Mouse (Mus musculus) regulatory T cell (primary cell): Measurements from ENCODE around the gene Unc13c.

Experiments used
- in situ Hi-C: fragments of 300-600 bp; cut with MboI, MseI; formaldehyde crosslinking; loops from one replicate; pipeline ENCODE4 v1.15.1; 2025; ENCODE audit warnings: high pct_unique_total_duplicates

The Unc13c gene

DNA sequence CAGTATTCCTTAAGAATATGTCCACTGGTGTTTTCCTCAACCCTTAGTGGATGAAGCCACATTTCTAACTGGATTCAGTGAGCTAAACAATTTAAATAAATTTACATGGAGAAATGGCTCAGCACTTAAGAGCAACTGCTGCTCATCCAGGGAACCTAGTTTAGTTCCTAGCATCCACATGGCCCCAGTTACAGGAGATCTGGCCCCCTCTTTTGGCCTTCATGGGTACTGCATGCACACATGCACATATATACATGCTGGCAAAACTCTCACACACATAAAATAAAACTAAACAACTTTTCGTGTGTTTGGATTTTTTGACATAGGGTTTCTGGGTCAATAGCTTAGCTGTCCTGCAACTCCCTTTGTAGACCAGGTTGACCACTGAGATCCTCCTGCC is 330.6 kb downstream of the Unc13c start:
- in situ Hi-C loops: no loop called here

DNA sequence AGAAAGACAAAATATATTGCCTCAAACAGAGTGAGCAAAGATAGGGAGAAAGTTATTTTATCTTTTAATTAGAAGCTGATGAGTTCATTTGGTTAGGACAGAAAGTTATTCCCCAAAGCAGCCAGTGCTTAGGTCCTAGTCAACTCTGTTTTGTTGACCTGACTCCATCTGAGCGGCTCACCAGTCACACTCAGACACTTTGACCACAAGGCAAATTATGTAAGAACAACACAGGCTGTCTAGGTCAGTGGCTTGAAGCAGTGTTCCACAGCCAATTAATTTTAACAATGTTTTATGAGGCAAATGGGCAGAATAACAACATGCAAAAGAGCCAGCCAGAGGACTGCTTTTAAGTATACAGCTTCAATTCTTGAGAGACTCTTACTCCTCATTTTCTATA is 343.6 kb downstream of the Unc13c start:
- in situ Hi-C loops: no loop called here

DNA sequence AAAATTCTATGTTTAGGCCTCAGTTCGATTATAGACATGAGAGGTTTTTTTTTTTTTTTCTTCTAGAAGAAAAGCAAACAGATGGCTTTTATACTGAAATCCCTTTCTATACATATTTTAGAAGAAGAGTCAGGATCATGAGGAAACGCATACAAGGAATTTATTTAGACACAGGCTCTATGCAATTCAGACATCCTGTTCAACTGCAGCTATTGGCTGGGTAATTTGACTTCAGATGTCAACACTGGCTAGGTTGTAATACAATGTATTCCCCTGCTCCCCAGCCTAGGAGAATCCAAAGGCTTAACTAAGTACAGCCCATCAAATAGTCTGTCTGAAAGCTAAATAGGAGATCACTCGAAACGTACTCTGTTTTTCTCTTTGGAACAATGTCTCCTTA is 355.9 kb downstream of the Unc13c start:
- in situ Hi-C loops: no loop called here

DNA sequence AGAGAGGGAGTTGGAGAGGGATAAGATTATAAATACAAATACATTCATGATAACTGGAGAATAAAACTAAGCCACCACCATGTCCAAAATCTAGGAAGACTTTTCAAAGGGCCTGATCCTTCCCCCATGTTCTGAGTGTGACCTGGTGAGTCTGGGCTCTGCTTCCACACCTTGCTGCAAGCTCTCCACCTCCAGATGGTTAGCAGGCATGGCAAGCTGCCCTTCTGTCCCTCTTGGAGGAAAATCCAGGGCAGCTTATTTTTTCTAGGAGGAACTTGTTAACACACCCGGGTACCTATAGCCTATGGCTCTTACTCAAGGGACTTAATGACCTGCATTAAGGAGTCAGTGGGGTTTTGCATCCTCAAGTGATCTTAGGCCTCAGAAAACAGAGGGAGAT is 364.8 kb downstream of the Unc13c start:
- in situ Hi-C loops: no loop called here

DNA sequence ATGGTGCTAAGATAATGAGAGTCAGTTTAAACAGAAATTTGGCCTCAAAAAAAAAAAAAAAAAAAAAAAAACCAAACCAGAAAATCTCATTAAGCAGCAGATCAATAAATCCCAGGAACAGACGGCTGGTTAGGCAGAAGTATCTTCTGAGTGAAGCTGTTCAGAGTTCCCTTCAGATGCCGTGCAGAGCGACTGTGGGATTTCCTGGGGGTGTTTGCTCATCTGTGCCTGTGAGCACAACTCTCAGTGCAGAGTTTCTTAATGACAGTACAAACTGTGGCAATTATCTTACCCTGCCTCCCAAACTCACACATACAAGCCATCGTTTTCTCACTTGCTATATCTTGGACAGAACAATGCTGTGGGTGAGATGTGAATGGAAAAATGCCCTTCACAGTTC is 403.2 kb downstream of the Unc13c start:
- in situ Hi-C loops: no loop called here

DNA sequence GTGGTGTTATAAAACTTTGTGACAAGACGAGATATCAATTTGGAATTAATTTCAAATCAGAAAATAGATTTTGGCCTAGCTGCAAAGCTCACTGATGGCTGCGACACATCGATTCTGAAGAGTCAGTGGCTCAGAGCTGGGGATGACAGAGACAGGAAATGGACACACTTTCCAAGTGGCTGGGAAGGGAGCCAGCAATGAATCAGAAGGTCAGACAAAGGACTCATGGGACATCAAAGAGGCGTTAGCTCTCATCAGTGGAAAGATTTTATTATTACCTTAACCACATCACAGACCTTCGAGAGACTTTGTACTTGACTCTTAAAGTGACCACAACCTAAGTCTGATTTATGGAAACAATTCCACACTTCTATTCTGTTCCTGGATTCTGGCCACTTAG is 408.7 kb downstream of the Unc13c start:
- in situ Hi-C loops: no loop called here

DNA sequence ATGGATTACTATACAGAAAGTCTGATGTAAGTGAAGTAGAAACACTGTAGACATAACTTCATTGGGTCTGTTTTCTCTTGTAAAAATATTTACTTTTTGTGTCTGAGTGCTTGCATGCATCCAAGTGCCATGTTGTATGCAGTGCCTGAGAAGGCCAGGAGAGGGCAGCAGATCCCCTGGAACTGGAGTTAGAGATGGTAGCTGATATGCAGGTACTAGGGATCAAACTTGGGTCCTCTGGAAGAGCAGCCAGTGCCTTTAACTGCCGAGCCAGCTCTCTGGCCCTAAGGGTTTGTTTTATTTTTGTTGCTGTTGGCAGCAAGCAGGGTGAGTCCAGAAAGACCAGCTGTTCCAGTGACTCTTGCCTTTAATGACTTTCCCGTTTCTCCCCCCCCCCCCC is 411.0 kb downstream of the Unc13c start:
- in situ Hi-C loops: loop anchor here (10.0 kb wide), 1 partner anchor 427 kb away; no protein-coding TSS in a partner anchor

DNA sequence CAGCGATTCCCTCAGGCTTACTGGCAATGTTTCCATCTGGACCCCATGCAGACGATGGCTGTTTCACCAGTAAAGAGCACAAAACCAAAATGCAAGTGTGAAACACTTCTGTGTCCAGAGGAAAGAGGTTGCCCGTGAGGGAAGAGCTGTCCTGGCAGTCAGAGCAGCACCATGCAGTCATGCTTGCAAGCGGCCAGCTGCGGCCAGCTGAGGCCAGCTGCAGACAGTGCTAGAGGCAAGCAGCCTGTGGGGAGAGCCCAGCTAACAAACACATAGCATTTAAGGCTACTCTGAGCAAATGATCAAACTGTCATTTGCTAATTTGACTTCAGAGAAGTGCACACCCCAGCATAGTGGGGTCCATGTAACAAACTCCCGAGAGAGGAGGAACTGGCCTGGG is 413.4 kb downstream of the Unc13c start:
- in situ Hi-C loops: loop anchor here (10.0 kb wide), 1 partner anchor 429 kb away; no protein-coding TSS in a partner anchor

DNA sequence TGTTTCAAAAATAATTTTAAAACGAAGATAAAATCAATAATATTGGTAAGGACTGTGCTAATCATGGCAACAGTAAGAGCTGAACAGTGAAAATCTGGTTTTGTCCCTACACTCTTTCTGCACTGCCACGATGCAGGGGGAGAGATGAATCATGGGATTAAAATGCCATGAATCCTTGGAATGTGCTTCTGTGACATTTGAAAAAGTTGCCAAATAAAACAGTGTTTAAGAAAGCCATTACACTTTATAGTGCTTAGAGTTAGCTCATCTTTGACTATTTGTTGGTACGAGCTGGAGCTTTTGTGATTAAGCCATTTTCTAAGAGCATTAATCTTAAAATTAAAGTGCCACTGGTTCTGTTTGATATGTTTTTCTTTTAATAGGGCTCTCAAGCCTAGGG is 496.2 kb downstream of the Unc13c start:
- in situ Hi-C loops: no loop called here

DNA sequence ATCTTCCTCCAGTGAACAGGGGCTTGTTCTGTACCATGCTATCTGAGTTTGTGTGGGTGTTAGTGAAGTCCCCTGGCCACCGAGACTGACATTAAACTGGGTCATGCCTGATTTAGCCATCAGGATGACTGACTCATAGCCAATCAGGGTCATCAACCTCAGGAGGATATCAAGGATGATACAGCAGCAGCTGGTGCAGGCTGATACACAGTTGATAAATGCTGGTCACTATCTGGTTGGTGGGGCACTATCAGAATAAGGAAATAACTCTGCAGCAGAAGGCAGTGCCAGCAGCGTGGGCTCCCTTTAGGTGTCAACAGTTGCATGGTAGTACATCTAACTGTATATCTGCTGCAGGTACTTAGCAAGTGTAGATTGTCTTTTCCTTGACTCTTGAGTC is 506.7 kb downstream of the Unc13c start:
- in situ Hi-C loops: no loop called here

DNA sequence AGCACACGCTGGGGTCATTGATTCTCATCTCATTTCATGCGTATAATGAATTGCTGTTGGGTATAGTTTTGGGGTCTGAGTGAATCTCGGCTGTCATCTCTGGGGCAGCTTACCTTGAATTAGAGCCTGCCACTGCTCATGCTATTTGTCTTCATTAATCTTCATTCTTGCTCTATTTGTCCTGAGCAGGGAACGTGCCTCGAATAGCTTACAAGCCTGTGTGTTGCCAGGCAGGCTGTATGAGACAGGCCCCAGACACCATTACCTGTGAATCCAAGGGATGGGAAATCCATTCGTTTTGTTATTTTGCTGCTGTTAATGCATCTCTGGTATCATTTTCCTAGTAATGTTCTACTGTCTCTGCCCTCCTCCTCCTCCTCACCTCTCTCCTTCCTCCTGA is 518.8 kb downstream of the Unc13c start:
- in situ Hi-C loops: no loop called here

DNA sequence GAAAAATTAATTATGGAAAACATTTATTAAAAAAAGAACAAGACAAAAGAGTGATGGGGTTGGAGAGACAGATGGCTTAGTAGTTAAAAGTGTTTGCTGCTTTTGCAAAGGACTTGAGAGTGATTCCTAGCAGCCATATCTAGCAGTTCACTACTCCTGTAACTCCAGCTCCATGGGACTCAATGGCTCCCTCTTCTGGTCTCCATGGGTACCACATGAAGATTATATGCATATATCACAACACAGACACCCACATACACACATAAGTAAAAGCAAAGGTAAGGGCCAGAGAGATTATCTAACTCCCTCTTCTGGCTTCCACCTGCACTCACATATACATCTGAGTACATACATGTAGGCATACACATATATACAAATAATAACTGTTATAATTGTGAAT is 519.5 kb downstream of the Unc13c start:
- in situ Hi-C loops: no loop called here

DNA sequence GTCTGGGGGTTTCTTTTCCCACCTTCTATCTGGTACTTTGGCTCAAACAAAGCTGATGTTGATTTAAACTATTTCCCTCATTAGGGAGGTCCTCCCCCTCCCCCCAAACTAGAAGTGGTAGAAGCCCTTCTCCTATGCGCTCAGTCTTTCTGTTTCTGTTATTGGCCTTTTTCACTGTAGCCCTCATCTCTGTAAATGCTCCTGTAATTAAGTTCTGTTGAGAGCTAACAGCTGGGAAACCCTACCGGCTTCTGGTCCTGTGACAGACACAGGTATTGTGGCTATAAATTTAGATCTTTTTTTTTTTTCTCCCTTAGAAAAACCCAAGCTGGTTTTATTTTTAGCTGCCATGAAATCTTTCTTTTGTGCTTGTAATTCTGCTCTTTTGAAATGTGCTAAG is 536.8 kb downstream of the Unc13c start:
- in situ Hi-C loops: no loop called here
